Mouse (Mus musculus): ENCODE measurements around the gene Cox4i2. TPM values are rescaled to one million over a fixed set of nuclear protein-coding genes. Genes with fewer than 3 reads are reported as not detected.

The Cox4i2 gene
- polyA plus RNA-seq, 1 experiment: 6.9 TPM

GRCm38 (mm10) chr2:152776435-152776834 is 22.5 kb downstream of the Cox4i2 start:
- no peak overlapping the region for H3K4me3 ChIP-seq (ENCODE audit: insufficient read depth, low read length)
- 0 out of 2 replicates have a peak overlapping the region, but pooled peaks have one; percentile 18 for H3K27ac ChIP-seq (ENCODE audit: insufficient read depth, low read length)
- H3K4me1 ChIP-seq (ENCODE audit: control insufficient read depth, insufficient read depth, low read length): peaks cover 9% of the 10 kb centered on the region
- no peak for TF ChIP-seq CTCF (IDR thresholded peaks at IDR 0.05; ENCODE audit: extremely low read depth, insufficient read depth, low read length)
- TF ChIP-seq POLR2A (IDR thresholded peaks at IDR 0.05; ENCODE audit: extremely low read depth, insufficient read depth, low read length): no peak

- H3K4me1 ChIP-seq (ENCODE audit: control insufficient read depth, insufficient read depth, low read length): peaks cover 11% of the 10 kb centered on the region
- H3K27ac ChIP-seq (ENCODE audit: insufficient read depth, low read length): no peak overlapping the region
- no peak overlapping the region for H3K4me3 ChIP-seq (ENCODE audit: insufficient read depth, low read length)
- TF ChIP-seq POLR2A (IDR thresholded peaks at IDR 0.05; ENCODE audit: extremely low read depth, insufficient read depth, low read length): no peak
- TF ChIP-seq CTCF (IDR thresholded peaks at IDR 0.05; ENCODE audit: extremely low read depth, insufficient read depth, low read length): no peak
These were observed 23.1 kb downstream of the Cox4i2 start for GRCm38 (mm10) chr2:152777081-152777480.

- no peak overlapping the region for H3K4me3 ChIP-seq (ENCODE audit: insufficient read depth, low read length)
- H3K4me1 ChIP-seq (ENCODE audit: control insufficient read depth, insufficient read depth, low read length): peaks cover 21% of the 10 kb centered on the region
- TF ChIP-seq POLR2A (IDR thresholded peaks at IDR 0.05; ENCODE audit: extremely low read depth, insufficient read depth, low read length) (no peak), CTCF (IDR thresholded peaks at IDR 0.05; ENCODE audit: extremely low read depth, insufficient read depth, low read length) (no peak)
- H3K27ac ChIP-seq (ENCODE audit: insufficient read depth, low read length): peak overlapping the region; percentile 50; the same call in 1 of the 2 replicates
These were observed 26.5 kb downstream of the Cox4i2 start for GRCm38 (mm10) chr2:152780466-152780865.

GRCm38 (mm10) chr2:152781031-152781711 is 27.2 kb downstream of the Cox4i2 start:
- no peak for TF ChIP-seq CTCF (IDR thresholded peaks at IDR 0.05; ENCODE audit: extremely low read depth, insufficient read depth, low read length)
- no peak for TF ChIP-seq POLR2A (IDR thresholded peaks at IDR 0.05; ENCODE audit: extremely low read depth, insufficient read depth, low read length)
- Histone ChIP-seq H3K4me3 (ENCODE audit: insufficient read depth, low read length) (no peak overlapping the region), H3K4me1 (ENCODE audit: control insufficient read depth, insufficient read depth, low read length) (peaks cover 19% of the 10 kb centered on the region), H3K27ac (ENCODE audit: insufficient read depth, low read length) (peak overlapping the region; percentile 50; the same call in 1 of the 2 replicates)

GRCm38 (mm10) chr2:152782656-152783055 is 28.7 kb downstream of the Cox4i2 start:
- H3K4me3 ChIP-seq (ENCODE audit: insufficient read depth, low read length): no peak overlapping the region
- peaks cover 20% of the 10 kb centered on the region for H3K4me1 ChIP-seq (ENCODE audit: control insufficient read depth, insufficient read depth, low read length)
- no peak for TF ChIP-seq CTCF (IDR thresholded peaks at IDR 0.05; ENCODE audit: extremely low read depth, insufficient read depth, low read length)
- TF ChIP-seq POLR2A (IDR thresholded peaks at IDR 0.05; ENCODE audit: extremely low read depth, insufficient read depth, low read length): no peak
- 0 out of 2 replicates have a peak overlapping the region, but pooled peaks have one; percentile 57 for H3K27ac ChIP-seq (ENCODE audit: insufficient read depth, low read length)

GRCm38 (mm10) chr2:152783241-152783640 is 29.3 kb downstream of the Cox4i2 start:
- TF ChIP-seq POLR2A (IDR thresholded peaks at IDR 0.05; ENCODE audit: extremely low read depth, insufficient read depth, low read length) (no peak), CTCF (IDR thresholded peaks at IDR 0.05; ENCODE audit: extremely low read depth, insufficient read depth, low read length) (no peak)
- peak overlapping the region; percentile 57; the same call in 1 of the 2 replicates for H3K27ac ChIP-seq (ENCODE audit: insufficient read depth, low read length)
- H3K4me3 ChIP-seq (ENCODE audit: insufficient read depth, low read length): no peak overlapping the region
- peaks cover 20% of the 10 kb centered on the region for H3K4me1 ChIP-seq (ENCODE audit: control insufficient read depth, insufficient read depth, low read length)

- TF ChIP-seq CTCF (IDR thresholded peaks at IDR 0.05; ENCODE audit: extremely low read depth, insufficient read depth, low read length) (no peak), POLR2A (IDR thresholded peaks at IDR 0.05; ENCODE audit: extremely low read depth, insufficient read depth, low read length) (no peak)
- peaks cover 34% of the 10 kb centered on the region for H3K4me1 ChIP-seq (ENCODE audit: control insufficient read depth, insufficient read depth, low read length)
- H3K27ac ChIP-seq (ENCODE audit: insufficient read depth, low read length): peak overlapping the region; percentile 91
- no peak overlapping the region for H3K4me3 ChIP-seq (ENCODE audit: insufficient read depth, low read length)
These were observed 30.7 kb downstream of the Cox4i2 start for GRCm38 (mm10) chr2:152784640-152785039.

GRCm38 (mm10) chr2:152785446-152786350 is 31.7 kb downstream of the Cox4i2 start:
- Histone ChIP-seq H3K4me1 (ENCODE audit: control insufficient read depth, insufficient read depth, low read length) (peaks cover 38% of the 10 kb centered on the region), H3K27ac (ENCODE audit: insufficient read depth, low read length) (peak overlapping the region; percentile 91), H3K4me3 (ENCODE audit: insufficient read depth, low read length) (no peak overlapping the region)
- TF ChIP-seq POLR2A (IDR thresholded peaks at IDR 0.05; ENCODE audit: extremely low read depth, insufficient read depth, low read length) (no peak), CTCF (IDR thresholded peaks at IDR 0.05; ENCODE audit: extremely low read depth, insufficient read depth, low read length) (no peak)

GRCm38 (mm10) chr2:152787136-152787535 is 33.2 kb downstream of the Cox4i2 start:
- Histone ChIP-seq H3K4me3 (ENCODE audit: insufficient read depth, low read length) (no peak overlapping the region), H3K4me1 (ENCODE audit: control insufficient read depth, insufficient read depth, low read length) (peaks cover 42% of the 10 kb centered on the region), H3K27ac (ENCODE audit: insufficient read depth, low read length) (peak overlapping the region; percentile 30; the same call in 1 of the 2 replicates)
- TF ChIP-seq POLR2A (IDR thresholded peaks at IDR 0.05; ENCODE audit: extremely low read depth, insufficient read depth, low read length): no peak
- TF ChIP-seq CTCF (IDR thresholded peaks at IDR 0.05; ENCODE audit: extremely low read depth, insufficient read depth, low read length): no peak
